Mouse (Mus musculus) limb, embryonic 11.5 days (tissue): ENCODE results near the gene Noa1. TPM values are rescaled to one million over a fixed set of nuclear protein-coding genes. Genes with fewer than 3 reads are reported as not detected.

Source experiments
- ATAC-seq: fragments of 200-750 bp; cut with Nextera tagmentation; 2 replicates; pipeline ENCODE4 v1.8.0; 2017; ENCODE audit warnings: low read depth; ENCODE audit not compliant: insufficient number of reproducible peaks, low FRiP score, low TSS enrichment
- DNase-seq: peaks from one replicate; pipeline ENCODE4 v3.0.0-alpha.2; 2015; ENCODE audit warnings: low spot score
- H3K27ac ChIP-seq: fragments of 300-500 bp; sonication (generic); replicated peaks from 2 replicates; pipeline ENCODE4 v1.5.1; 2014; ENCODE audit warnings: low read depth, mild to moderate bottlenecking, low read length
- H3K27me3 ChIP-seq: fragments of 300-500 bp; sonication (generic); 2 replicates; pipeline ENCODE4 v1.6.1; 2014; ENCODE audit warnings: mild to moderate bottlenecking, low read length, mixed read lengths; ENCODE audit not compliant: control insufficient read depth, insufficient read depth
- H3K36me3 ChIP-seq: fragments of 300-500 bp; sonication (generic); 2 replicates; pipeline ENCODE4 v1.6.1; 2014; ENCODE audit warnings: mild to moderate bottlenecking, low read length, moderate library complexity, mixed read lengths; ENCODE audit not compliant: control insufficient read depth, insufficient read depth
- H3K4me1 ChIP-seq: fragments of 300-500 bp; sonication (generic); 2 replicates; pipeline ENCODE4 v1.6.1; 2014; ENCODE audit warnings: low read length, mixed read lengths; ENCODE audit not compliant: control insufficient read depth, insufficient read depth
- H3K4me2 ChIP-seq: fragments of 300-500 bp; sonication (generic); 2 replicates; pipeline ENCODE4 v1.6.1; 2014; ENCODE audit warnings: low read depth, mild to moderate bottlenecking, moderate library complexity; ENCODE audit not compliant: severe bottlenecking
- H3K4me3 ChIP-seq: fragments of 300-500 bp; sonication (generic); 2 replicates; pipeline ENCODE4 v1.5.1; 2014; ENCODE audit warnings: low read depth, low read length
- H3K9ac ChIP-seq: fragments of 300-500 bp; sonication (generic); 2 replicates; pipeline ENCODE4 v1.6.1; 2014; ENCODE audit warnings: mild to moderate bottlenecking, low read length
- H3K9me3 ChIP-seq: fragments of 300-500 bp; sonication (generic); 2 replicates; pipeline ENCODE4 v1.6.1; 2016; ENCODE audit warnings: low read length; ENCODE audit not compliant: control insufficient read depth
- WGBS: fragments of 180-500 bp; shearing (Covaris S2); extraction: QIAGEN DNeasy Blood & Tissue Kit; methylation state at CpG from one replicate; pipeline ENCODE4 v1.1.7; 2014; 5-methylcytosine and 5-hydroxymethylcytosine counted together
- polyA plus RNA-seq: library from polyadenylated mRNA; unstranded; fragments of >200 nt; fragmentation: Nextera tagmentation; extraction: Ambion mirVana; gene quantifications from 2 replicates; pipeline ENCODE4 v1.2.1, GENCODE M21; 2014

The Noa1 gene
- polyA plus RNA-seq, 1 experiment from 2014 or later, result 35.2 TPM

DNA sequence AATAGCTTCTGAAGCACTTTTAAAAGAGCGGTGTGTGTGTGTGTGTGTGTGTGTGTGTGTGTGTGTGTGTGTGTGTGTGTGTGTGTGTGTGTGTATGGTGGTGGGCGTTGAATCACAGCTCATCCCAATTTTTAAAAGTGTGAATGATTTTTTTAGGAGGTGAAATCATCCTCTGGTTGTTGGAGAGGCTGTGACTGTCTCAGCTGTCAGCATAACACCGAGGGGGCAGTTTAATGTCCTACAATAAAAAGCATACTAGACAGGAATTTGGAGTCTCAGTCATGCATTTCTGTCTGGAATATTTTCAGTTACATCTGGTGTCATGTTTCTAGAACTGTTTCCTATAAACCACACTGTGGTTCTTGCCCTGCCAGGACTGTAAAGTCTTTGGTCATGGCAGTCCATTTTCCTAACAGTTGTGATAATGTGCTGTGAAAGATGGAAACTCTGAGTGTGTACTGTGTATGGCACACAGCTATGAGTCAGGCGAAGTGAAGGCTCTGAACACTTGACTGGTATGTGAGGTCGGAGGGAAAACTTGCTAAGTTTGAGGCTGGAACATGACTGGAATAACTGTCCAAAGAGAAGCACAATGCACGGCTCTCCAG, 8.5 kb downstream of the Noa1 start:
- Histone ChIP-seq H3K4me3 (no peak overlapping the region), H3K4me2 (no peak overlapping the region), H3K9me3 (no peaks in the 10 kb centered on the region), H3K27ac (no peak overlapping the region), H3K27me3 (no peaks in the 10 kb centered on the region), H3K9ac (no peak overlapping the region), H3K36me3 (peaks cover 10% of the 10 kb centered on the region), H3K4me1 (no peaks in the 10 kb centered on the region)
- WGBS, result 86% methylated on average over 6 of the region's 6 CpGs
- ATAC-seq (no peak), DNase-seq (no peak)

DNA sequence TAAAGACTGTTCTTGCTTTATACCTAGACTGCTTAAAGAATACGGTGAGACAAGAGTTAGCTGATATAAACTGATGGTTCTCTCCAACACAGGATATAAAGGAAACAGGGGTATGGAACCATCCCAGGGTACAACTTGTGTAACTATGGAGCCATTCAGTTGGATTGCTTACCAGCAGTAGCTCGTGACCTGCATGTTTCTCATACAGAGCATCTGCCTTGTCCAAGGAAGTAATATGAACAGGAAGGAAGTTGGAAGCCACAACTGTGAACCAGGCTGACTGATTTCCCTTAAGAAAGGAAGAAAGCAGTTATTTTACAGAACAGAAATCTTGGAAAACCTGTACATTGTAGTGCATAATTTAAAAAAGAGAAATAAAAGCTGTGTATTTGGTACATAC, 10.4 kb downstream of the Noa1 start:
- H3K27me3 ChIP-seq, result no peaks in the 10 kb centered on the region
- peaks cover 10% of the 10 kb centered on the region for H3K36me3 ChIP-seq
- H3K27ac ChIP-seq, result no peak overlapping the region
- ATAC-seq (no peak), DNase-seq (no peak)
- 97% methylated on average over 2 of the region's 2 CpGs for WGBS
- H3K4me1 ChIP-seq, result no peaks in the 10 kb centered on the region
- no peak overlapping the region for H3K4me3 ChIP-seq
- no peak overlapping the region for H3K9ac ChIP-seq
- H3K9me3 ChIP-seq, result no peaks in the 10 kb centered on the region
- no peak overlapping the region for H3K4me2 ChIP-seq

DNA sequence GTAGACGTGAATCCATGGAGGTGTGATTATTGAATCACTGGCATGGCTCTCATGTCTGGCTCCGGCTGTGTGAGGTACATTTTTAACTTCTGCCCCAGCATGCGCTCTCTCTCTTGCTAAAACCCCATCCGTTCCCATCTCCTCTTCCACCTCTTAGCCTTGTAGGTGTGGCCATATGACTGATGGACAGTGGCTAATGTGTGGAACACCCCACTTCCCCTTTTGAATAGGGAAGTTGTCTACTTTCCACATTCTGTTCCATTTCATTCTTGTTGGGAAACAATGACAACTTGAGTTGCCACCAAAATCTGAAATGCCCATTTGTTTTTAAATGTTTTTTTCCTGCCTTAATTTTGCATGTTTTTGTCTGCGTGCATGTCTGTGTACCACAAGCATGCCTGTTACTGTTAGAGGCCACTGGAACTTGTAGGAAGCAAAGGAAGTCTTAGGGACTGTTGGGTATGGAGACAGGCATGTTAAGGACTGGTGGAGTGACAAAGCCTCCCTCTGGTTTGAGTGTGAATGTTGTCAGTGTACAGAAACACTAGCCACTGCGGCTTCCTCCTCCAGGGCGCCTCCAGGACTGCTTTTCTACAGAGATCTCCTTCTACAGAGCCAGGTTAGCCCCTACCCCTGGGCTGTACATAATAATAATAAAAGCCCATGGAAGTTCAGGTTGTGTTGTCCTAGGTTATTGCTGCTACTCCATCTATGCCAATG, 16.9 kb downstream of the Noa1 start:
- Histone ChIP-seq H3K4me3 (no peak overlapping the region), H3K4me2 (no peak overlapping the region), H3K4me1 (no peaks in the 10 kb centered on the region), H3K36me3 (peaks cover 21% of the 10 kb centered on the region), H3K27me3 (no peaks in the 10 kb centered on the region), H3K27ac (no peak overlapping the region), H3K9me3 (no peaks in the 10 kb centered on the region), H3K9ac (no peak overlapping the region)
- no peak for ATAC-seq
- no peak for DNase-seq
- WGBS, result 92% methylated on average over 7 of the region's 7 CpGs

DNA sequence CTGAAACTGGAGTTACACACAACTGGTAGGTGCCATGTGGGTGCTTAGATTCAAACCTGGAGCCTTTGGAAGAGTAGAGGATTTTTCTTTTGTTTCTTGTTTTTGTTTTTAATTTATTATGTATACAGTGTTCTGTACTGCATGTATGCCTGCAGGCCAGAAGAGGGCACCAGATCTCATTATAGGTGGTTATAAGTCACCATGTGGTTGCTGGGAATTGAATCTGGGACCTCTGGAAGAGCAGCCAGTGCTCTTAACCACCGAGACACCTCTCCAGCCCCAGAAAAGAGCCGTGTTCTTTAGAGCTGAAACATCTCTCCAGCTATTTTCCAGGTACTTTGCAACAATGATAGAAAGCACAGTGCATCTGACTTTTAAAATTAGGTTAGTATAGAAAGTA, 19.3 kb downstream of the Noa1 start:
- DNase-seq (no peak), ATAC-seq (no peak)
- H3K4me3 ChIP-seq, result no peak overlapping the region
- H3K4me1 ChIP-seq, result no peaks in the 10 kb centered on the region
- H3K27me3 ChIP-seq, result no peaks in the 10 kb centered on the region
- H3K36me3 ChIP-seq, result peaks cover 22% of the 10 kb centered on the region
- 90% methylated on average over 2 of the region's 2 CpGs for WGBS
- no peaks in the 10 kb centered on the region for H3K9me3 ChIP-seq
- no peak overlapping the region for H3K9ac ChIP-seq
- no peak overlapping the region for H3K27ac ChIP-seq
- no peak overlapping the region for H3K4me2 ChIP-seq

DNA sequence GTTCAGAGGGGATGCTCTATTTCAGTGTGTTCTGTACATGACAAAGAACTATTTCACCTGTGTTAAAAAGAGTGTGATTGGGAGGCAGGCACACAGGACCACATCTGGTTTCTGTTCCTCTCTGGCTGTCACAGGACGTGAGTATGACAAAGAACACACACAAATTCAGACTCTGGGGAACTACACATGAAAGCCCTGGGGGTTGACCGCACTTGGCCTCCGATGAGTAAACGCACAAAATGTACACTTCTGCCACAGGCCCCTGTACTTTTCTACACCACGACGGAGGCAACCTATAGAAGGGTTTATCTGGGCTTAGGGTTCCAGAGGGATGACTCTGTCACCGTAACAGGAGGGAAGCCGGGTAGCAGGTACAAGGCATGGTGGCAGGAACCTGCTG, 20.2 kb downstream of the Noa1 start:
- DNase-seq, result no peak
- no peak overlapping the region for H3K27ac ChIP-seq
- WGBS, result 60% methylated on average over 8 of the region's 8 CpGs

DNA sequence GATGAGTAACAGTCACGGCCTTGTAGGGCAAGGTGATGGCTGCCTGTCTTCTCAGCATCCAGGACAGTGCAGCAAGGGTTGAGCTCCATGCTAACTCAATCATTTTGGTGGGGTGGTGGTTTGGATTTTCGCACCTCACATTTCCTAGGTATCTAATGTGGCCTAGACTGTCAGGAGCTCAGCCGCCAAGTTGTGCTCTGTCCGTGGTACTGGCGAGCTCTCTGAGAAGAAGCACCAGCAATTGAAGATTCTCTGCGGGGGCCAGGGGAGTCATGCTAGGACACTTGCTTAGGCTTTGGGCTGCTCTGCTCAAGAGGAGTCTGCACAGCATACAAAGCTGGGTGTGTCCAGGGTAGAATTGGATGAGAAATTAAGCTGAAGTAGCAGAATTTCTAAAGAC, 22.0 kb downstream of the Noa1 start:
- H3K4me2 ChIP-seq, result no peak overlapping the region
- no peak for DNase-seq
- H3K9ac ChIP-seq, result no peak overlapping the region
- H3K36me3 ChIP-seq, result peaks cover 22% of the 10 kb centered on the region
- no peaks in the 10 kb centered on the region for H3K27me3 ChIP-seq
- 81% methylated on average over 6 of the region's 6 CpGs for WGBS
- no peak for ATAC-seq
- no peak overlapping the region for H3K4me3 ChIP-seq
- no peak overlapping the region for H3K27ac ChIP-seq
- no peaks in the 10 kb centered on the region for H3K4me1 ChIP-seq
- H3K9me3 ChIP-seq, result no peaks in the 10 kb centered on the region

More for the DNA sequence above, 20.2 kb downstream of the Noa1 start:
- Histone ChIP-seq H3K27me3 (no peaks in the 10 kb centered on the region), H3K4me1 (no peaks in the 10 kb centered on the region), H3K9me3 (no peaks in the 10 kb centered on the region), H3K36me3 (peaks cover 22% of the 10 kb centered on the region), H3K9ac (no peak overlapping the region), H3K4me2 (no peak overlapping the region), H3K4me3 (no peak overlapping the region)
- no peak for ATAC-seq

DNA sequence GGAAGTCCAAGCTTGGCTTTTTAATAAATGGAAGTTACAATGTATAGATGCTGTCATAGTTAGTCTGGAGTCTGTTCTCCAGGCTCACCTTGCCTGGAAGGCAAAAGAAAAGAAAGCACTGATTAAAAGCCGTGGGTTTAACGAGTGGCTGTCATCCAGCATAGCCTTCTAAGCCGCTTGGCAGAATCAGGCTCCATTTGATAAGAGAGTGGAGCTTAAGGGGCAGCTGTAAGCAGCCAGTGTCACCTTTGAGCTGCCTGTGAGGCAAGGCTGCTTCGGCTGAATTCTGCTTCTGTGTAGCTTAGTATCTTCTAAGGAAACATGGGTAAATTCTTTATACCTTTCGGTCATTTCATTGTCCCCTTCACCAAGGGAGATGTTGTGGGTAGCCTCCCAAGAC, 23.0 kb downstream of the Noa1 start:
- H3K36me3 ChIP-seq, result peaks cover 26% of the 10 kb centered on the region
- H3K4me2 ChIP-seq, result no peak overlapping the region
- no peak for ATAC-seq
- H3K4me1 ChIP-seq, result no peaks in the 10 kb centered on the region
- H3K4me3 ChIP-seq, result no peak overlapping the region
- no peaks in the 10 kb centered on the region for H3K27me3 ChIP-seq
- H3K9me3 ChIP-seq, result no peaks in the 10 kb centered on the region
- no peak for DNase-seq
- H3K27ac ChIP-seq, result no peak overlapping the region
- WGBS, result 90% methylated on average over 5 of the region's 5 CpGs
- no peak overlapping the region for H3K9ac ChIP-seq

DNA sequence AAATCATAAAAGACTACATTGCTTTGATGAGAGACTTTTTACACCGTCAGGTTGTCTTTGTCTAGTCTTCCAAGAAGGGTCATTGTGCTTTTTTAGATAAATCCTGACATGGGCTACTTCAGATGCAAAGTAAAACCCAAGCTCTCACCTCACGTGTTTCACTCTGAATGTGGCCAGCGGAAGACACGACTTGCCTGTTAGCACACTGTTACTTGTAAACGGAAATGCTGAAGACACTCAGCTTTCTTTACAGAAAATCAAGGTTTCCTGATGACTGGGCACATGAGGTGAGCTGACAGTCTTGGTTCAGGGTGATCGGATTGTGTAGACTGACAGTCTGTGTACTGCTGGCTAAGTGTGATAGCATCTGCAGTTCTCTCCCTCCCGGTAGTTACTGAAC, 24.2 kb downstream of the Noa1 start:
- Histone ChIP-seq H3K9me3 (no peaks in the 10 kb centered on the region), H3K4me1 (no peaks in the 10 kb centered on the region), H3K4me3 (no peak overlapping the region), H3K36me3 (peaks cover 36% of the 10 kb centered on the region), H3K4me2 (no peak overlapping the region), H3K27me3 (no peaks in the 10 kb centered on the region), H3K27ac (no peak overlapping the region), H3K9ac (no peak overlapping the region)
- DNase-seq (no peak), ATAC-seq (no peak)
- WGBS, result 87% methylated on average over 7 of the region's 7 CpGs

DNA sequence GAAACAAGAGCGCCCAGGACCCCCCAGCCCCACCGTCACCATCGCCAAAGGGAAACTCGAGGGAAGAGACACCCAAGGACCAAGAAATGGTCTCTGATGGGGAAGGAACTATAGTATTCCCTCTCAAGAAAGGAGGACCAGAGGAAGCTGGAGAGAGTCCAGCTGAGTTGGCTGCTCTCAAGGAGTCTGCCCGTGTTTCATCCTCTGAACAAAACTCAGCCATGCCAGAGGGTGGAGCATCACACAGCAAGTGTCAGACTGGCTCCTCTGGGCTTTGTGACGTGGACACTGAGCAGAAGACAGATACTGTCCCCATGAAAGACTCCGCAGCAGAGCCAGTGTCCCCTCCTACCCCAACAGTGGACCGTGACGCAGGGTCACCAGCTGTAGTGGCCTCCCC, 27.6 kb downstream of the Noa1 start:
- 89% methylated on average over 9 of the region's 9 CpGs for whole genome bisulfite sequencing
- Histone ChIP-seq H3K4me2 (no peak overlapping the region), H3K36me3 (peaks cover 35% of the 10 kb centered on the region), H3K27ac (no peak overlapping the region), H3K27me3 (no peaks in the 10 kb centered on the region), H3K9me3 (no peaks in the 10 kb centered on the region), H3K4me3 (no peak overlapping the region), H3K4me1 (no peaks in the 10 kb centered on the region), H3K9ac (no peak overlapping the region)
- DNase-seq, result no peak
- ATAC-seq, result no peak
